Mouse (Mus musculus): ENCODE data around the gene Pik3r5. TPM values are rescaled to one million over a fixed set of nuclear protein-coding genes. Genes with fewer than 3 reads are reported as not detected.

The Pik3r5 gene
- polyA plus RNA-seq, 1 experiment from 2014 or later: 0.81 TPM

DNA sequence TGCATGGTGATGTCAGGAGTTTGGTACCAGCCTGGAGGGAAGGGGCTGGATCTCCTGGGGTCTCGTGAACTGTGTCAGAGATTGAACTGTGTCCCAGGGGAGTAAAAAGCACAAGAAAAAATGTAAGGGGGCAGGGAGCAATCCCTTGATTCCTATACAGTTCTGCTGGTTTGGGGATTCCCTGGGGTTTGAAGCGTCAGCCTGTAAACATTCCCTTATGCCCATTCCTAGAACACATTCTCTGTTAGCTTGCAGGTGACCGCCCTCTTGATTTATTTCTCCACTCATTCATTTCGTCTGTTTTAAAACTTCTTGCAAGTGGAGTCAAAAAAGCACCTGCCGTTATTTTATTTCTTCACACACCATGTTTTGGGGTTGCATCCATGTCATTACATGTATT lies 27.1 kb downstream of the Pik3r5 start:
- no peak overlapping the region for H3K4me2 ChIP-seq (replicated peaks)
- ATAC-seq (ENCODE audit: low FRiP score): no peak
- WGBS: 79% methylated on average over 5 of the region's 5 CpGs
- H3K4me3 ChIP-seq: no peak overlapping the region
- H3K9ac ChIP-seq: no peak overlapping the region
- H3K27ac ChIP-seq: no peak overlapping the region
- H3K9me3 ChIP-seq (replicated peaks): no peaks in the 10 kb centered on the region
- no peaks in the 10 kb centered on the region for H3K4me1 ChIP-seq
- no peaks in the 10 kb centered on the region for H3K36me3 ChIP-seq
- no peaks in the 10 kb centered on the region for H3K27me3 ChIP-seq

DNA sequence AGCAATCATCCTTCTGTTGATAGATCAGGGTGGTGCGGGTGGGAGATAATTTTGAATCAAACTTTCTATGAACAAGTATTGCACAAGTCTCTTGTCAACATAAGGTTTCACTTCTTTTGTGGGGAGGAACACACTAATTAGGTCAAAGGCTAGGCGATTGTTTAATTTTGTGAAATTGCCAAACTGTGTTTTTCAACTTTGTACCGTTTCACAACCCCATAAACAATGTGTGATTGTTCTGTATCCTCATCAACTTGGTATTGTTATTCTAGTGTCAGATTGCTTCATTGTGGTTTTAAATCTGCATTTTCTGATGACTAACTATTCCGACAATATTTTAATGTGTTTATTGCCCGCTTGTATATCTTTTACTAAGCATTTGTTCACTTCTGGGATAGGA lies 27.6 kb downstream of the Pik3r5 start:
- no peak overlapping the region for H3K9ac ChIP-seq
- WGBS: 92% methylated on average over 5 of the region's 5 CpGs
- ATAC-seq (ENCODE audit: low FRiP score): no peak

GRCm38 (mm10) chr11:68462716-68463115 lies 30.8 kb downstream of the Pik3r5 start:
- WGBS: 84% methylated on average over 3 of the region's 3 CpGs
- ATAC-seq (ENCODE audit: low FRiP score): no peak
- Histone ChIP-seq H3K4me3 (no peak overlapping the region), H3K4me1 (no peaks in the 10 kb centered on the region), H3K27me3 (no peaks in the 10 kb centered on the region), H3K27ac (no peak overlapping the region), H3K36me3 (no peaks in the 10 kb centered on the region), H3K9ac (no peak overlapping the region), H3K9me3 (replicated peaks) (no peaks in the 10 kb centered on the region), H3K4me2 (replicated peaks) (no peak overlapping the region)

More for the DNA sequence above, 27.6 kb downstream of the Pik3r5 start:
- H3K9me3 ChIP-seq (replicated peaks): no peaks in the 10 kb centered on the region
- H3K36me3 ChIP-seq: no peaks in the 10 kb centered on the region
- H3K27ac ChIP-seq: no peak overlapping the region
- no peak overlapping the region for H3K4me3 ChIP-seq
- H3K4me2 ChIP-seq (replicated peaks): no peak overlapping the region
- no peaks in the 10 kb centered on the region for H3K4me1 ChIP-seq
- H3K27me3 ChIP-seq: no peaks in the 10 kb centered on the region

DNA sequence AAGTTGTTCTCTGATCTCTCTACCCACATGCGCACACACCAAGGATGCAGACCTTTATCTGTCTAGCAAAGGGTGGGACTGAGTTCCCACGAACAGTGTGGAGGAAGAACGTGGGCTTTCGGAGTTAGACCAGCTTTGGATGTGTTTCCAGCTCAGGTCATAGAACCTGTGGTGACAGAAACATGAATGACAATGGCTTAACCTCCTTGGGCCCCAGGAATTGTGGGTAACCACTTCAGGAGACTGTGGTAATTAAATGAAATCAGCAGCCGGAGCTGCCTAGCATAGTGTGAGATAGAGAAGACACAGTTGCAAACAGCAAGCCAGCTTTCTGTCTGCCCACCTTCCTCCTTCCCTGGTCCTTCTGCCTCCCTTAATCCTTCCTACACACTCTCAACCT lies 32.3 kb downstream of the Pik3r5 start:
- Histone ChIP-seq H3K36me3 (no peaks in the 10 kb centered on the region), H3K4me3 (no peak overlapping the region), H3K9me3 (replicated peaks) (no peaks in the 10 kb centered on the region), H3K27me3 (no peaks in the 10 kb centered on the region), H3K4me2 (replicated peaks) (no peak overlapping the region), H3K9ac (no peak overlapping the region), H3K4me1 (no peaks in the 10 kb centered on the region), H3K27ac (no peak overlapping the region)
- 84% methylated on average over 5 of the region's 5 CpGs for WGBS
- no peak for ATAC-seq (ENCODE audit: low FRiP score)

- ATAC-seq (ENCODE audit: low FRiP score): no peak
- H3K9ac ChIP-seq: no peak overlapping the region
- no peaks in the 10 kb centered on the region for H3K9me3 ChIP-seq (replicated peaks)
- H3K4me2 ChIP-seq (replicated peaks): no peak overlapping the region
- WGBS: 76% methylated on average over 2 of the region's 2 CpGs
- H3K27me3 ChIP-seq: no peaks in the 10 kb centered on the region; the same call in 1 of the 2 replicates
- no peaks in the 10 kb centered on the region for H3K36me3 ChIP-seq
- no peaks in the 10 kb centered on the region for H3K4me1 ChIP-seq
- no peak overlapping the region for H3K27ac ChIP-seq
- H3K4me3 ChIP-seq: no peak overlapping the region
Observed at GRCm38 (mm10) chr11:68465090-68465489, 33.2 kb downstream of the Pik3r5 start.

GRCm38 (mm10) chr11:68467441-68467840 lies 35.5 kb downstream of the Pik3r5 start:
- Histone ChIP-seq H3K27me3 (no peaks in the 10 kb centered on the region; the same call in 1 of the 2 replicates), H3K4me3 (no peak overlapping the region), H3K4me1 (no peaks in the 10 kb centered on the region), H3K4me2 (replicated peaks) (no peak overlapping the region), H3K9me3 (replicated peaks) (no peaks in the 10 kb centered on the region), H3K9ac (no peak overlapping the region), H3K27ac (no peak overlapping the region), H3K36me3 (no peaks in the 10 kb centered on the region)
- WGBS: 82% methylated on average over 7 of the region's 7 CpGs
- ATAC-seq (ENCODE audit: low FRiP score): no peak

DNA sequence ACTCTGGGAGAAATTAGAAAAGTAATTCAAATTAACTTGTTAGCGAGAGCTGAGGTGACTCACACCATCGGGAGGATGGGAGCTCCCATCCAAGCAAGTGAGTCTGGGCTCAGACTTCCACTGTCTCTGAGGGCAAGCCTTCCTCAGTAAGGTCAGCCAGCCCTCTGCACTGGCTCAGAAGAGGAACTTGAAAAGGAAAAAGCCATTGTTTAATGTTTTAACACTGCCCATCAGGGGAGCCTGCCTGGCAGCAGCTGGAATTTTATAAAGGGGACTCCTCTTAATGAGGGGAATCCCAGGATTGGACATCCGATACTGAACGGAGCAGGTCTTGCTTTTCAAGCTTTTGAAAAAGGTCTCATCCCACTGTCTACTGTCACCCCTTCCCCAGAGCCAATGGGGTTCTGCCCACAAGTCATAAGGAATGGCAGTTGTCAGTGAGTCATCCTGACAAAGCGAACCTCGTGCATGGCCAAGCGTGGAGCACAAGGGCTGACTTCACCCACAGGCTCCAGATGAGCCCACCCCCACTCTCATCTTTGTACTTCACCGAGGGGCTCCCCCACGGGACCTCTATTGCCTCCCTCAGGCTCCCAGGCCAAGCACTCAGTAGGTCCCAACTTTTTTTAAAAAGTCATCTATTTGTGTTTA lies 36.2 kb downstream of the Pik3r5 start:
- no peak for ATAC-seq (ENCODE audit: low FRiP score)

GRCm38 (mm10) chr11:68468886-68469285 lies 37.0 kb downstream of the Pik3r5 start:
- ATAC-seq (ENCODE audit: low FRiP score): no peak
- Histone ChIP-seq H3K27me3 (no peaks in the 10 kb centered on the region; the same call in 1 of the 2 replicates), H3K9ac (no peak overlapping the region), H3K36me3 (no peaks in the 10 kb centered on the region), H3K9me3 (replicated peaks) (no peaks in the 10 kb centered on the region), H3K4me1 (no peaks in the 10 kb centered on the region), H3K27ac (no peak overlapping the region), H3K4me2 (replicated peaks) (no peak overlapping the region), H3K4me3 (no peak overlapping the region)
- 84% methylated on average over 4 of the region's 4 CpGs for WGBS

More for the DNA sequence above, 36.2 kb downstream of the Pik3r5 start:
- no peaks in the 10 kb centered on the region for H3K36me3 ChIP-seq
- 56% methylated on average over 9 of the region's 9 CpGs for WGBS
- H3K27ac ChIP-seq: no peak overlapping the region
- no peaks in the 10 kb centered on the region; the same call in 1 of the 2 replicates for H3K27me3 ChIP-seq
- no peaks in the 10 kb centered on the region for H3K9me3 ChIP-seq (replicated peaks)
- no peak overlapping the region for H3K4me3 ChIP-seq
- no peak overlapping the region for H3K4me2 ChIP-seq (replicated peaks)
- H3K9ac ChIP-seq: no peak overlapping the region
- H3K4me1 ChIP-seq: no peaks in the 10 kb centered on the region

- no peak overlapping the region for H3K9ac ChIP-seq
- no peaks in the 10 kb centered on the region for H3K9me3 ChIP-seq (replicated peaks)
- ATAC-seq (ENCODE audit: low FRiP score): no peak
- no peaks in the 10 kb centered on the region for H3K4me1 ChIP-seq
- no peaks in the 10 kb centered on the region for H3K36me3 ChIP-seq
- no peak overlapping the region for H3K4me2 ChIP-seq (replicated peaks)
- H3K4me3 ChIP-seq: no peak overlapping the region
- H3K27me3 ChIP-seq: no peaks in the 10 kb centered on the region; the same call in 1 of the 2 replicates
- 76% methylated on average over 5 of the region's 5 CpGs for WGBS
- no peak overlapping the region for H3K27ac ChIP-seq
Observed at GRCm38 (mm10) chr11:68472162-68472849, 40.4 kb downstream of the Pik3r5 start.

GRCm38 (mm10) chr11:68474600-68474999 lies 42.7 kb downstream of the Pik3r5 start:
- Histone ChIP-seq H3K9ac (no peak overlapping the region), H3K27ac (no peak overlapping the region), H3K27me3 (no peaks in the 10 kb centered on the region; the same call in 1 of the 2 replicates), H3K9me3 (replicated peaks) (no peaks in the 10 kb centered on the region), H3K36me3 (no peaks in the 10 kb centered on the region), H3K4me3 (no peak overlapping the region), H3K4me1 (no peaks in the 10 kb centered on the region), H3K4me2 (replicated peaks) (no peak overlapping the region)
- no peak for ATAC-seq (ENCODE audit: low FRiP score)
- 82% methylated on average over 6 of the region's 6 CpGs for WGBS

DNA sequence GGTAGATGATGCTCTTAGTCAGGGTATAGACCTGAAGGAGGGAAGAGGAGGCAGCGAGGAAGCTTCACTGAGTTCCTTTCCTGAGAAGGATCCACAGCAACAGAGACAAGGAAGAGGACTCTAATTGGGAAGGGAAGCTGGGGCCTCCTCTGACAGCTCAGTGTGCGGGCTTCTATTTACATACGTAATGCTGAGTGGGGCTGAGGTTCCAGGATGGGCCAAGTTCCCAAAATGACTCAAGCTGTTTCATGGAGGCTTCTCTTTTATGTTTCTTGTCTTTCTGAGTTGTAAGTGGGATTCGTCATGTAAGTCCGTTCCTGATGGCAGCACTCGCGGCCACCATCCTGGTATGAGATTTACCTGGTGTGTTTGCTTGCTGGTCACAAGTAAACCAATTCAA lies 43.8 kb downstream of the Pik3r5 start:
- Histone ChIP-seq H3K36me3 (no peaks in the 10 kb centered on the region), H3K4me3 (no peak overlapping the region), H3K4me2 (replicated peaks) (no peak overlapping the region), H3K27ac (no peak overlapping the region), H3K27me3 (no peaks in the 10 kb centered on the region), H3K4me1 (no peaks in the 10 kb centered on the region), H3K9ac (no peak overlapping the region), H3K9me3 (replicated peaks) (no peaks in the 10 kb centered on the region)
- no peak for ATAC-seq (ENCODE audit: low FRiP score)
- WGBS: 89% methylated on average over 7 of the region's 7 CpGs

GRCm38 (mm10) chr11:68477661-68478060 lies 45.7 kb downstream of the Pik3r5 start:
- Histone ChIP-seq H3K9me3 (replicated peaks) (no peaks in the 10 kb centered on the region), H3K36me3 (no peaks in the 10 kb centered on the region), H3K4me1 (no peaks in the 10 kb centered on the region), H3K27ac (no peak overlapping the region), H3K4me3 (no peak overlapping the region), H3K4me2 (replicated peaks) (no peak overlapping the region), H3K9ac (no peak overlapping the region), H3K27me3 (no peaks in the 10 kb centered on the region)
- no peak for ATAC-seq (ENCODE audit: low FRiP score)
- 88% methylated on average over 6 of the region's 6 CpGs for WGBS

- no peak overlapping the region for H3K27ac ChIP-seq
- H3K4me3 ChIP-seq: no peak overlapping the region
- no peaks in the 10 kb centered on the region for H3K27me3 ChIP-seq
- H3K36me3 ChIP-seq: no peaks in the 10 kb centered on the region
- H3K4me2 ChIP-seq (replicated peaks): no peak overlapping the region
- 86% methylated on average over 3 of the region's 3 CpGs for WGBS
- no peaks in the 10 kb centered on the region for H3K9me3 ChIP-seq (replicated peaks)
- ATAC-seq (ENCODE audit: low FRiP score): no peak
- no peak overlapping the region for H3K9ac ChIP-seq
- H3K4me1 ChIP-seq: no peaks in the 10 kb centered on the region
Observed at GRCm38 (mm10) chr11:68478574-68478981, 46.7 kb downstream of the Pik3r5 start.

All from hindbrain, embryonic 12.5 days (tissue).